Mouse (Mus musculus): Measurements from ENCODE around the gene Ly6g6d. TPM values are rescaled to one million over a fixed set of nuclear protein-coding genes. Genes with fewer than 3 reads are reported as not detected.

Ly6g6d gene
- total RNA-seq, 1 experiment: 1.6 TPM

DNA sequence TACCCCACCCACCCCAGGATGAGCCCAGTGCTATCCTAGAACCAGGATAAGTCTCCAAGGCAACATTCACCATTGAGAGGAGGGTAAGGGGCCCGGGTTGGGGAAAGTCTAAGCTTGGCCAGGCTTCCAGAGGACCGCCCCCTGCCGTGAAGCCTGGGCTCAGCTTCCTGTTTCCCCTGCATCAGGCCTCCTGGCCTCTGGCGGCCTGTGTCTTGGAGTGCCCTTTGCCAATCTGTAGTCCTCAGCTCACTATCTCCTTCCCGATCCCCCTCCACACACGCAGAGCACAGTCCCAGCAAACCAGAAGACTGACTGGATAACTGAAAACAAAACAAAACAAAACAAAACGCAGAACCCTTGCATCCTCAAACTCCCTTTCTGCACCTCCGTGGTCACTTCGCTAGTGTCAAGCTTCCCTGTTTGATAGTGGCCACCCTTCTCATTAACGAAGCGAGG lies 28.3 kb downstream of the Ly6g6d start, which contains the start of gene Clic1:
TSS of gene Clic1 (plus strand) at position 406 of the 456 bp plus-strand sequence.
- DNase-seq (ENCODE audit: low read depth, low spot score): no peak
- Histone ChIP-seq H3K9ac (ENCODE audit: insufficient read depth, low read depth, low read length, poor library complexity, severe bottlenecking) (peak within 1 kb of the TSS; percentile 81), H3K4me3 (ENCODE audit: insufficient read depth in 1 of 2, low read depth in 1 of 2, low read length in 2 of 2, poor library complexity in 1 of 2, severe bottlenecking in 1 of 2) (peak within 1 kb of the TSS; percentile 78 to 79), H3K4me1 (ENCODE audit: control insufficient read depth in 2 of 2, insufficient read depth in 2 of 2, low read length in 2 of 2, poor library complexity in 1 of 2) (peaks cover 0 to 28% of the 10 kb centered on the region in 2 experiments), H3K9me3 (ENCODE audit: control insufficient read depth, insufficient read depth, low read depth, low read length) (no peaks in the 10 kb centered on the region), H3K27ac (ENCODE audit: insufficient read depth, low read depth, low read length, poor library complexity, severe bottlenecking) (peak within 1 kb of the TSS; percentile 45), H3K36me3 (ENCODE audit: control insufficient read depth, insufficient read depth, low read length, poor library complexity, severe bottlenecking) (peaks cover 17% of the 10 kb centered on the region)
- TF ChIP-seq ZC3H11A (IDR thresholded peaks at IDR 0.05; ENCODE audit: borderline replicate concordance, low read depth, low read length) (no peak), MAFK (IDR thresholded peaks at IDR 0.05; ENCODE audit: insufficient read depth, low read depth, low read length) (no peak), CHD2 (IDR thresholded peaks at IDR 0.05; ENCODE audit: low read depth, low read length) (no peak), HCFC1 (IDR thresholded peaks at IDR 0.05; ENCODE audit: borderline replicate concordance, insufficient read depth, low read length) (no peak), ZNF384 (IDR thresholded peaks at IDR 0.05; ENCODE audit: low read depth, low read length) (no peak)
- in situ Hi-C loops (cut with MboI; ENCODE audit: low sequenced_read_pairs in 2 of 2, unreplicated experiment in 2 of 2): no loop called here

DNA sequence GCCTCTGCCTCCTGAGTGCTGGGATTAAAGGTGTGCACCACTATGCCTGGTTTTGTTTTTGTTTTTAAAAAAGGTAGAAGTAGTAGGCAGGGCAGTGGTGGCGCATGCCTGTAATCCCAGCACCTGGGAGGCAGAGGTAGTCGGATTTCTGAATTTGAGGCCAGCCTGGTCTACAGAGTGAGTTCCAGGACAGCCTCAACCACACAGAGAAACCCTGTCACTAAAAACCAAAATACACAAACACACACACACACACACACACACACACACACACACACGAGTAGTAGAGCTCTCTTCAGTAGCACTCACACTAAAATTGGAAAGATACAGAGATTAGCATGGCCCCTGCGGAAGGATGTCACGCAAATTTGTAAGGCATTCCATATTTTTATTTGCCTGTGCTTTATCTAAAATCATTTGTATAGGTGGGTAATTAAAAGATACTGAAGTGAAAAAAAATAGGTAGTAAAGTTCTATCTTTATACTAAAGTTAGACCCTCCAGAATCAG lies 28.9 kb downstream of the Ly6g6d start:
- Histone ChIP-seq H3K36me3 (ENCODE audit: control insufficient read depth, insufficient read depth, low read length, poor library complexity, severe bottlenecking) (peaks cover 12% of the 10 kb centered on the region), H3K27ac (ENCODE audit: insufficient read depth, low read depth, low read length, poor library complexity, severe bottlenecking) (no peak overlapping the region), H3K4me3 (ENCODE audit: insufficient read depth in 1 of 2, low read depth in 1 of 2, low read length in 2 of 2, poor library complexity in 1 of 2, severe bottlenecking in 1 of 2) (no peak overlapping the region), H3K4me1 (ENCODE audit: control insufficient read depth in 2 of 2, insufficient read depth in 2 of 2, low read length in 2 of 2, poor library complexity in 1 of 2) (peaks cover 0 to 28% of the 10 kb centered on the region in 2 experiments), H3K9me3 (ENCODE audit: control insufficient read depth, insufficient read depth, low read depth, low read length) (no peaks in the 10 kb centered on the region), H3K9ac (ENCODE audit: insufficient read depth, low read depth, low read length, poor library complexity, severe bottlenecking) (no peak overlapping the region; the same call in 1 of the 2 replicates)
- in situ Hi-C loops (cut with MboI; ENCODE audit: low sequenced_read_pairs in 2 of 2, unreplicated experiment in 2 of 2): no loop called here
- TF ChIP-seq CHD2 (IDR thresholded peaks at IDR 0.05; ENCODE audit: low read depth, low read length) (no peak), MAFK (IDR thresholded peaks at IDR 0.05; ENCODE audit: insufficient read depth, low read depth, low read length) (no peak), ZC3H11A (IDR thresholded peaks at IDR 0.05; ENCODE audit: borderline replicate concordance, low read depth, low read length) (no peak), HCFC1 (IDR thresholded peaks at IDR 0.05; ENCODE audit: borderline replicate concordance, insufficient read depth, low read length) (no peak), ZNF384 (IDR thresholded peaks at IDR 0.05; ENCODE audit: low read depth, low read length) (no peak)
- DNase-seq (ENCODE audit: low read depth, low spot score): no peak

DNA sequence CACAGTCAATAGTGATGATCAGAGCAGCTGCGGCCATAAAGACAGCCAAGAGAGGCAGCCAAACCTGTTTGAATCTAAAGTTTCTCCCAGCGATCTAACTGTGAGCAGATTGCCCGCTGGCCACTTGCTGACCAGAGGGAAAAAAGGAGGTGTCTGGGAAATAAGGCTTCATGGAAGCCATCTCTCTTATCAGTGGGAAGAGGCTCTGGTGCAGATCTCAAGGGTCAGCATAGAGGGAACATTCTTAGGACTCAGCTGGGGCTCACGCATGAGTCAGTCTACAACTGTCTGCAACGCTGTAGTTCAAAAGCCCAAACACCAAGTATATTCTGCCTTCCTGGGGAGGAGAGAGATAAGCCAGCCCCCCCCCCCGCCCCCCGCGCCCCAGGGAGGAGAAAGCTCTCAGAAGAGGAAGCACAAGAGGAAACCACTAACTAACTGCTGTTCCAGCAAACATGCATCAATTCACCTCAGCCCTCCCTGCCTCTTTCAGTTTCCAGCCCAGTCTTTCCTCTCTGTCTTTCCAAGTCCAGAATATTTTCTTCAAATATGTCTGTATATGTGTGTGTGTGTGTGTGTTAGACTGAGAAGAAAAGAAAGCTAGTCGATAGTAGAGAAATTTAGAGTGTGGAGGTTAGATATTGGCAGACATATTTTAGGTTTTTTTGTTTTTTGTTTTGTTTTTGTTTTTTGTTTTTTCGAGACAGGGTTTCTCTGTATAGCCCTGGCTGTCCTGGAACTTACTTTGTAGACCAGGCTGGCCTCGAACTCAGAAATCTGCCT lies 29.5 kb downstream of the Ly6g6d start:
- Histone ChIP-seq H3K27ac (ENCODE audit: insufficient read depth, low read depth, low read length, poor library complexity, severe bottlenecking) (no peak overlapping the region), H3K9ac (ENCODE audit: insufficient read depth, low read depth, low read length, poor library complexity, severe bottlenecking) (no peak overlapping the region), H3K4me3 (ENCODE audit: insufficient read depth in 1 of 2, low read depth in 1 of 2, low read length in 2 of 2, poor library complexity in 1 of 2, severe bottlenecking in 1 of 2) (no peak overlapping the region), H3K36me3 (ENCODE audit: control insufficient read depth, insufficient read depth, low read length, poor library complexity, severe bottlenecking) (peaks cover 9% of the 10 kb centered on the region), H3K4me1 (ENCODE audit: control insufficient read depth in 2 of 2, insufficient read depth in 2 of 2, low read length in 2 of 2, poor library complexity in 1 of 2) (peaks cover 0 to 28% of the 10 kb centered on the region in 2 experiments), H3K9me3 (ENCODE audit: control insufficient read depth, insufficient read depth, low read depth, low read length) (no peaks in the 10 kb centered on the region)
- TF ChIP-seq MAFK (IDR thresholded peaks at IDR 0.05; ENCODE audit: insufficient read depth, low read depth, low read length) (no peak), ZNF384 (IDR thresholded peaks at IDR 0.05; ENCODE audit: low read depth, low read length) (no peak)
- in situ Hi-C loops (cut with MboI; ENCODE audit: low sequenced_read_pairs in 2 of 2, unreplicated experiment in 2 of 2): no loop called here
- DNase-seq (ENCODE audit: low read depth, low spot score): no peak

DNA sequence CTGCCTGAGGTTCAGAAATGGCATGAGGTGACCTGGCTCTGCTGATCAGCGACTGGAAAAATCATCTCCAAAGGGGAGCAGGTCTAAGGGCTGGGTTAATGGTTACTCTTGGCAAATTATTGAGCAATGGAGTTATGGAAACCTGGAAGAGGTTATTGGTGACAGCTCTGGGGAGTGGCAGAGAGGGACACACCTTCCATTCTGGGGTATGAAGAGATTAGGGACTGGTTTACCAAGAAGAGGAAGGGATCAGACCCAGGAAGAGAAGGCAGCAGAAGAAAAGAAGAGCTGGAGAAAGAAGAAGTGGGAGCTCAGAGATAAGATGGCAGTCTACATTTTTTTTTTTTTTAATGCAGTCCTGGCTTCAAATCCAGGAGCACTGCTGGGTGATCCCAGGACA lies 30.2 kb downstream of the Ly6g6d start:
- TF ChIP-seq HCFC1 (IDR thresholded peaks at IDR 0.05; ENCODE audit: borderline replicate concordance, insufficient read depth, low read length): no peak
- Histone ChIP-seq H3K9me3 (ENCODE audit: control insufficient read depth, insufficient read depth, low read depth, low read length) (no peaks in the 10 kb centered on the region), H3K9ac (ENCODE audit: insufficient read depth, low read depth, low read length, poor library complexity, severe bottlenecking) (no peak overlapping the region), H3K36me3 (ENCODE audit: control insufficient read depth, insufficient read depth, low read length, poor library complexity, severe bottlenecking) (peaks cover 5% of the 10 kb centered on the region; the same call in 1 of the 2 replicates), H3K4me3 (ENCODE audit: insufficient read depth in 1 of 2, low read depth in 1 of 2, low read length in 2 of 2, poor library complexity in 1 of 2, severe bottlenecking in 1 of 2) (no peak overlapping the region), H3K4me1 (ENCODE audit: control insufficient read depth in 2 of 2, insufficient read depth in 2 of 2, low read length in 2 of 2, poor library complexity in 1 of 2) (peaks cover 0 to 24% of the 10 kb centered on the region in 2 experiments), H3K27ac (ENCODE audit: insufficient read depth, low read depth, low read length, poor library complexity, severe bottlenecking) (no peak overlapping the region)
- in situ Hi-C loops (cut with MboI; ENCODE audit: low sequenced_read_pairs in 2 of 2, unreplicated experiment in 2 of 2): no loop called here
- DNase-seq (ENCODE audit: low read depth, low spot score): no peak
